Mouse (Mus musculus) left cerebral cortex, postnatal 4 days (tissue): ENCODE data around the gene Adarb2. TPM values are rescaled to one million over a fixed set of nuclear protein-coding genes. Genes with fewer than 3 reads are reported as not detected.
A peak's percentile ranks its signal among the peaks of the same experiment; 100 is the strongest.

Source experiments
- DNase-seq: peaks from one replicate; pipeline ENCODE4 v3.0.0-alpha.2; 2022
- intact Hi-C: fragments of 180-260 bp; cut with DNase I; formaldehyde crosslinking; loops from one replicate; pipeline ENCODE4 v1.15.1; 2025
- total RNA-seq, 2 experiments: library from RNA; stranded (reverse); gene quantifications; 2 replicates each; pipeline ENCODE4 v1.2.3; 2021

The Adarb2 gene
- total RNA-seq, 2 experiments from 2014 or later, result 38.7 to 40.0 TPM

DNA sequence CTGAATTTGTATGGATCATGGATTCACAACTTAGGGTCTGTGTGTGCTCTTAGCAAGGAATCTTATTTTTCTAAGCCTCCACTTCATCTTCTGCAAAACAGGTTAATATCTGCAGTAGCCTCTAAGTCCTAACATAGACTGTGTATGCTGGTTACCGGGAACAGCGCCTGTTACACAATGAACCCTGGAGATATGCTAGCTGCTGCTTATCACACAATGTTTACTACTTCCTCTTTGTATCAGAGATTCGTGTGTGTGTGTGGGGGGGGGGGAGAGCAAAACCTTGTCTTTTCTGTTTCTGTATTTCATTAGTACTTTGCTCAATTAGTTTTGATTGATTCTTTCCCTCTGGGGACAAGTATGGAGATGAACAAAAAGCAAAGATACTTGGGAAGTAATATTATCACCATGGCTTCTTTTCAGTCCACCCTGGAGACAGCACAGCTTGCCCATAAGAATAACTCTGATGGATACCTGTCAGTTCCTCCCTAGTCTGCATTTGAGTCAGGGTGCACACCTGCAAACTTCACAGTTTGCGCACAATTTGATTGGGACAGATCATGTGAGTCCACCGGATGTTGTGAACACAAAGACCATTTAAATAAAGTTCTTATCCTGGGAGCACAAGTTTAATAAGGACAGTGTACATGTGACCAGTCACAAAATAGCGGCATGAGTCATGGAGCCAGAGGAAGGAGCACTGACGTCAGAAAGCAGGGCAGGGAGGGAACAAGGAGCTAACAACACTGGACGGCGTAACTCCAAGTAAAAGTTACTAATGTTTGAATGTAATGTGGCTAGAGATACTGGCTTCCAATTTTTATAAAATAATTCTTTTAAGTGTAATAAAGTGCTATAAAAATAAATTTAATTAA is 442.4 kb downstream of the Adarb2 start:
- DNase-seq, result no peak
- intact Hi-C loops, result no loop called here

DNA sequence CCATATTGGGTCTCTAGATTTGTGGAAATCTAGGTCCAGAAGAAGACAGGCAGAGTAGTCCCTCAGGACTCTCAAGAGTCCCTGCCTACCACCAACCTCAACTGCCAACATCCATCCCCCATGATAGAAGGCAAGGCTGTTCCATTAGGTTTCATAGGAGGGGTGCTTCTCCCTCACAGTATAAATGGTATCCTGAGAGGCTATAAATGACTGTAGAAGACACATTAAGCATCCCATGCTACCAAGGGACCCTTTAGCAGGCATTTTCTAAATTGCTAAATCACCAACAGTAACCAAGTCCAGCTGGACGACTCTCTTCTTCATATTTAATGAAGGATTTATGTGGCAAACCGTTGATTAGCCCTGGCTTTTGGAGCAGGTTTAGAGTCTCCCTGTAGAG is 446.6 kb downstream of the Adarb2 start:
- intact Hi-C loops, result no loop called here
- no peak for DNase-seq

DNA sequence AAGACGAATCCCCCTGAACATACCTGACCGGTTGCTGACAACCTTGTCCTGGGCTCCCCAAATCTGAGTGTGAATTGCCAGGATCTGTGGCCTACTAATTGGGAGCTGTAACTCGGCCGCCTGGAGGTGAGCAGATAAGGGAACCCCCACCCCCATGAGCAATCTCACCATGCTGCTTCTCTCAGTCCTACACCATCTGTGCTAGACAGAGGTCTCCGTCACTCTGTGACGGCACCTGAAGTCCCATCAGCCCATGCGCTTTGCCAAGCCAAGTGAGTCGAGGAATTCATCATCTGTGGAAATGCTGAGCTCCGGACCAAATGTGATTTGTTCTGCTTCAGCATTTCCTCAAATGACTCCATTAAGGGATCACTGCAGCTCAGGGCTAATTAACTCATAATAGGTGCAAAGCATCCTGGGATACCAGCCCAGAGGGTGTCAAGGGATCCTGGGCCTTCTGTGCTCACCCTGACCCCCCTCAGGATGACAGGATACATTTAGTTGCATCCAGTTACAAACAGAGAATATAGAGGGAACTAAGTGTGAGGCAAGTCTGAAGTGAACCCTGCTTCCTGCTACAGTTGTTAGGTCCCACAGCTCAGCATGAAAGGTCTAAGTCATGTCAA is 462.1 kb downstream of the Adarb2 start:
- no peak for DNase-seq
- intact Hi-C loops, result no loop called here

DNA sequence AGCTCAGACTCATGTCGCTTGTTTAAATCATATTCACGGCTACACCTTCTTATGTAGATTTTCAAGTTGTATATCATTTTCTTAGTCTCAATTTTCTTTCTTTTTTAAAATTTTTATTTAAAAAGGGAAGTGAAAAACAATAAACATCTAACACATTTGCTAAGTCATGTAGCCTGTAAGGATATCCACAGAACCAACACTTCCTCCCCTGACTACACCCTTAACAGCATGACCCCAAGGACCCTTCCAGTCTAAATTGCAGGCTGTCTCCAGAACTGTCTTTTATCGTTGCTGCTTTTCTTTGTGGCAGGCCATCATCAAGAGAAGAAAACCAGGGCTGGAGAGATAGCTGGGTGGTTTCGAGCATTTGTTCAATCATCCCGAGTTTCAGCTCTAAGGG is 474.5 kb downstream of the Adarb2 start:
- DNase-seq, result no peak
- intact Hi-C loops, result no loop called here

DNA sequence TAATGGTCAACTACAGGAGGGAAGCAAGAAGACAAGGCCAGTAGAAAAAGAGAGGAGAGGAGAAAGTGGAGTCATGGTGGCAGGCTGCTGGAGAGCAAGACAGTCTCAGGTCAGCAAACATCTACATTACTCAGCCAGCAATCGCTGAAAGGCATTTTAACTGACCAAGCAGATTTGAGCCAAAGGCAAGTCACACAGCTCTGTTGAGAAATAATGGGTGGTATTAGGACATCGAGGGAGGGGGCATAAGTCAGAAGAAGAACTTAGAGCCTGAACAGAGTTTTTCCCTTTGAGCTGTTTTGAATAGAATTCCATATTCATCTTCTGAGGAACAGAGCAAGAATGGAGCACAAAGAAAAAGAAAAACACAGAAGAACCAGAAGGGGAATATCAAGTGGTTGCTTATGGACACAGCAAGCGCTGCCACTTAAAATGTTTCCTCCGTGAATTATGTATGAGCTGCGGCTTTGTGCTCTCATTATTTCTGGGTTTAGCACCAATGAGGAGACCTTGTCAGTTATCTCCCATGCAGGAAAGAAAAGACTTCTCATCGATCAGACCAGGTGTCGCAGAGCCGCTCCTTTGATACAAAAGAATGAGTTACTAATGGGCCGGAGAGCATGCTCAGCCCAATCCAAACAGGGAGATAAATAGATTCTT is 477.9 kb downstream of the Adarb2 start:
- DNase-seq, result no peak
- intact Hi-C loops, result no loop called here

DNA sequence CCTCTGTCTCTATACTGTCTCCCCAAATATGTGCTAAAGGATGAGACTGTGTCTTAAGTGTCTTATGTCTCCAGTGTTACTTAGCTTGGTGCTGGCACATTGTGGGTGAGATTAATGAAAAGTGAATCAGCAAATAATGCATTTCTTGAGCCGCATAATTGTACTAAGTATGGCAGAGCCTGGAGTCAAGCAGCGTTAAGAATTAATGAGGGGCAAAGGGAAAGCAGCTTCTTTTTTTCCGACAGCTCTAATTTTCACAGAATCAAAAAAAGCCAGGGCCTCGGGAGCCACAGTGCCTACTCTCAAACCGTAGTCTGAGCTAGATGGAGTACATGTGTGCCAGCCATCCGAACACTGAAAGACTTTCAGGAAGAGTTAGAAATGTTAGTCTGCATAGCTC is 488.8 kb downstream of the Adarb2 start:
- no peak for DNase-seq
- intact Hi-C loops, result no loop called here

DNA sequence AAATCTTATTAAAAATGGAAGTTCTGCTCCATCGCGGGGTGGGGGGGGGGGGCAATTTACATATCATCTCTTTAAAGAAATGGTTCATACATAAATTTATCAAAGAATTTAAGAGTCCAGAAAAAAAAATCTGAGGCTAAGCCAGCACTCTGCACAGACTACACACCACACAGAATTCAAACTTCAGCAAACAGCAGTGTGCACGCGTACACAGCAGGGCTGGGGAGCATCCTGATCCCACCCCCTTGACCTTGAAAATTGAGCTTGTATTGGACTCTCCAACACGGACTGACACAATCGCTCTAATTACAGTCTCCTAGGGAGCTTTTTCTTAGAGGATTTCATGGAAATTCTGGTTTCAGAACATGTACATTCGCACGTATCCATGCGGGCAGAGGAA is 490.1 kb downstream of the Adarb2 start:
- intact Hi-C loops, result no loop called here

DNA sequence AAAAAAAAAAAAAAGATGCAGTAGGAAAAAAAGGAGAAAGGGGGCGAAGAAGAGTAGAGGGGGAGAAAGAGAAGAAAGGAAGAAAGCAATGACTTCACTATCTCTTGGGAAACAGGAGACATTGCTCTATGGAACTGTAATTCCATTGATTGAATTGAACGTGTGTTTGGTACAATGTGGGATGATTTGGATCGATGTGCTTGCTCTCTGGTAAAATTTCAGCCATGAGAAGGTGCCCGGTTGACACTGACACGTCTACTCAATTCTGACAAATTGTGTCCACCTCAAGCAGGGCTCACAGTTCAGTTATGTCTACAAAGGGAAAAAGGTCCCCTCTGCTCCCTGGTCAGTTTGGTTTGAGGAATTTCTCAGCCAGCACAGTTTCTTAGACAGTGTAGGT is 495.8 kb downstream of the Adarb2 start:
- DNase-seq, result no peak
- intact Hi-C loops, result no loop called here

More for the DNA sequence above, 490.1 kb downstream of the Adarb2 start:
- no peak for DNase-seq

DNA sequence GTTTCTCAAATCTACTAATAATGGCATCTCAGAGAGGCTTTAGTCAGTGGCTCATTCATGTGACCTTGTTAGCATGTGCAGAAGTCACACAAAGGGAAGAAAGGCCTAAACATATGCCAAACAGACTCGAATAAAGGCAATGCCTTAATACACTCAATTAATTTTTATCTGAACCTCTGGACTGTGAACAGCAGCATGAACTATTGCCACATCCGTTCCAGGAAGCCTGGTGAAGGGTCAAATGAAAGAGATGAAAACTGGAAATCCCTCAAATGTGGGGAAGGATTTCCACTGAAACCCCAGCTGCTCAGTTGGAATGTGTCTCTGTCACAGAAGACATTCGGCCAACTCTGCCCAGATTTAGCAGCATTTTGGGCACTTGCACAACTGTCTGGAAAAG is 497.2 kb downstream of the Adarb2 start:
- intact Hi-C loops, result no loop called here
- DNase-seq, result no peak

DNA sequence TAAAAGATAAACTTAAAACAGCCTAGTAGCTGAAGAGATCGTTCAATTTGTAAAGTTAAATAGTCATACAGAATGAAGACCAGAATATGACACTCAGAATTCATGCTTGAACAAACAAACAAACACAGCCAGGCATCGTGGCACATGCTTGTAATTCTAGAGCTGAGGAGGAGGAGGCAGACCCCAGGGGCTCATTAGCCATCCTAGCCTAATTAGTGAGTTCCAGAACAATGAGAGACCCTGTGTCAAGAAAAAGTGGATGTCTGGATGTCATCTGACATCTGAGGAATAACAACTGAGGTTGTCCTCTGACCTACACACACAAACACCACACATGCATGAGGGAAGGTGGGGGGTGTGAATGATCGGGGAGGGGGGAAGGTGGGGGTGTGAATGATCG is 498.3 kb downstream of the Adarb2 start:
- intact Hi-C loops, result no loop called here

DNA sequence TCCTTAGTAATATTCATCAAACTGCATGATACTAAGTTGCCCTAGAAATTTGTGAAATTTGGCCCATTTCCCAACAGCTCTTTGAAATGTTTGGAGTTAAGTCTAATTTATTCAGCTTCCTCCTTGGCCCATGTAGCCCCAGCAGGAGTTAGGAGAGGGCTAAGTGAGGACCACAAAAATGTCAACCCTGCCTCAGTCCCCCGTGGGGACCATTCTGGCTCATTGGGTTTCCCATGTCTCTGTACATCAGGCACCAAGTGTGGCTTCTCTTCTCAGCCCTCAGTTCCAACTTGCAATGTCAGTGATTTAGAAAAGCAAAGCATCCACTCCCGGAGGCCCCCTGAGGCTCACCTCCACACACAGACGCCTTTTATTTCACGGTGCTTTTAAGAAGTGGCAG is 502.6 kb downstream of the Adarb2 start:
- intact Hi-C loops, result no loop called here
- peak; percentile 19 for DNase-seq

More for the DNA sequence above, 498.3 kb downstream of the Adarb2 start:
- no peak for DNase-seq

DNA sequence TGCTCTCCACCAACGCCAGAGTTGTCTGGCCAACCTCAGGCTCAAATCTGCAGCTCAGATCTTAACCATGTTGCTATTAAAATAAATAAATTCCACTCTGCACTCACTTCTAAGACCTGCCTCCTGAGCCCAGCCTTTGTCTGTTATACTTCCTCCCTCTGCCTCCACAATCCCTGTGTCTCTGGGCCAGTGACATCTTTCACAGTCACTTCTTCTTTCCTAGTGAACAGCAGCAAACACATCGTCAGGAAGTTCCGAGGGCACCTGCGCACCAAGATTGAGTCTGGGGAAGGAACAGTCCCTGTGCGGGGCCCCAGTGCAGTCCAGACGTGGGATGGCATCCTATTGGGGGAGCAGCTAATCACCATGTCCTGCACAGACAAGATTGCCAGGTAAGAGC is 510.7 kb downstream of the Adarb2 start:
- intact Hi-C loops, result no loop called here
- DNase-seq, result no peak

DNA sequence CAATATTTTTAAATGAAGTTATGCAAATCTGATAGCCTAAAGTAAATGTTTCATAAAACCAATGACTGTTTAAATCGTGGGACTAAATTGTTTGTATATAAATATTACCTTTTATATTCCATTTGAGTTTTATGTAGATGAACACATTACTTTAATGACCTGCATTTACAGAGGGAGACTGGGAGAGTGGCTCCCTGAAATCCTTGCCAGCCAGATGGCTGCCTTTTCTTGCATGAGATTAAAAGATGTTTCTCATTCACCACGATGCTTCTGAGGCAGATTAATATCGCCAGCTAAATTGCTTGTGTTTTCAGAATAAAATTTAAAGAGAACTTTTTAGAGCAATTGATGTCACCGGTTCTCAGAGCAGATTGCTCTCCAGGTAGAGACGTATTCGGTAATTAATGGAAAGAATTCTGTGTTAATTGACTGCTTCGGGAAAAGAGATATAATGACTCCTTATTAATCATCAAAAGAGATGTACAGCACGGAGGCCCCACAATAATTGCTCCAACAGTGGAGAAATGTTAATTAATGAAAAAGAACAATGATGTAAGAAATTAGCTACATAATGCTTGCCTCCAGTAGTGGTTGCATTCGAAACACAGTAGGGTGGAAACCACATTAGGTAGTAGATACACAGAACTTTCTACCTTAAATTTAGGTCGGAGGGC is 527.4 kb downstream of the Adarb2 start:
- intact Hi-C loops, result no loop called here
- DNase-seq, result no peak

DNA sequence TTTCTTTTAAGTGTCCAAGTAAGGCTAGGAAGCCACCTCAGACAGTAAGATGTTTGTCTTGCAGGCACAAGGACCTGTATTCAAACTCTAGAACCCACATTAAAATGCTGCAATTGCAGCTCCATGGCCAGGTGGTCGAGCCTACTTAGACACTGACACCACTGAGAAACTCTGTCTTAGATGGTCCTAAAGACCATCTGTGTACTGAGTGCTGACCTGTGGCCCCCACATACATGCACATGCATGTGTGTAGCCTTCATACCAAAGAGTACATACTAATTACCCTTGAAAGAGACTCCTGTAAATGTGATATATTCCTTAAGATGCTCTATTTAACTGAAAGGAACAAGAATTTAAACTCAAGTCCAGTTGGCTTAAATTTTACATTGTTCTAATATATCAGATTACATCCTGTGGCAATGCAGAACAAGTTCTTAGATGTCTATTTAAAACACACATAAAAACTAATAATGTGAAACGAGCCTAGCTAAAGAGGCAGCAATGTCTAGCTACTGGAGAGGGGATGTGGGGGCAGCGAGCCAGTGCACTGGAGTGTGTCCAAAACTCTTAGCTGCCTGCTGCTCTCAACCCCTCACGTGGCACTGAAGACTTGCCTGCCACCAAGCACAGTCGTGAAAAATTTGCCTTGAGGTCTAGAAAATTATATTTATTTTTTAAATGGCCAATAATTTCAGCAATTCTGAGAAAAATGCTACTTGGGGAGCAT is 534.6 kb downstream of the Adarb2 start:
- intact Hi-C loops, result no loop called here
- DNase-seq, result peak; percentile 86

DNA sequence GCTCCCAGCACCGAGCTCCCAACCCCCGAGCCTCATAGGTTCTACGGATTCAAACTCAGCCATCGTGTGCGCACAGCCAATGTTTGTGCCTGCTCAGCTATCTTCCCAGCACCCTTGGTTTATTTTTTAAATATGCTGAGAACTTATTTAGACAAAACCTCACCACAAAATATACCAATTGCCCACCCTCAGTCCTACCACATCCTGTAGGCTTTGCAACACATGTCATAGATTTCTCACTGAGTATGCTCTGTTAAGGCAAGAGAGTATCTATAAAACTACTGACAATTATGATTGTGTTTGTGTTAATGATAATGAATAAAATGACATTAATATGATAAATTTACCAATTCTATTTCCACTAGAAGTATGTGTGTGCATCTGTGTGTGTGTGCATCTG is 540.1 kb downstream of the Adarb2 start:
- no peak for DNase-seq

DNA sequence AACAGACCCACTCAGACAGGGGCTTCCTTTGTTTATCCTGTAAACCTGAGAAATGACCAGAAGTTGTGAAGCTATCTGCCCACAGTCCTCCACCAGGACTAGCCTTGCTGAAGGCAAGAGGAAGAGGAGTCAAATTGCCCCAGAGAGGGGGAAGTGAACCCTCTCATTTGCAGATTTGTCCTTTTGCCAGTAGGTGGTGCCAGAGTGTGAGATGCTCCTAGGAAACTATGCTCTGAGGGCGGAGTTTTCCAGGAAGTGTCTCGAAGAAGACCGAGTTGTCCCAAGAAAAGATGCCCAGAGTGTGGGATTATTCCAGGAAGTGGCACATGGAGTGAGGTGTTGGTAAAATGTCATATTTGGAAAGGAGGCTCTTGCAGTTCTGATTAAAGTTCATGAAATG is 541.9 kb downstream of the Adarb2 start:
- no peak for DNase-seq
- intact Hi-C loops, result no loop called here

More for the DNA sequence above, 540.1 kb downstream of the Adarb2 start:
- intact Hi-C loops, result no loop called here

DNA sequence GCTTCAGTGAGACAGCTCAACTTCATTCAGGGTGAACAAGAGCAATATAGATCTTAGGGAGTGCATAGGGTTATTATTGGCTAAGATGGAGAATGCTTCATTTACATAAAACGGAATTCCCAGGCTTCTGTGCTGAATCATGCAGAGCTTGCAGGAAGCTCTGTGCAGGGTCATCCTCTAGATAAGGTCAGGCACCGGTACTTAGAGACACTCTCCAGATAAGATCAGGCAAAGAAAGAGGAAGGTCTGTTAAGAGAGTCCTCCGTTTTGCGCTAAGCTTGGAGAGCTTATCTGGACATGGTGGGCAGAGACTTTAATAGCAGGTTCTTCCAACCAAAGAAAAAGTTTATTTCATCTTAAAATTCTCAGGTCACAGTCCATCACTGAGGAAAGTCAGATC is 542.9 kb downstream of the Adarb2 start:
- DNase-seq, result no peak
- intact Hi-C loops, result no loop called here

DNA sequence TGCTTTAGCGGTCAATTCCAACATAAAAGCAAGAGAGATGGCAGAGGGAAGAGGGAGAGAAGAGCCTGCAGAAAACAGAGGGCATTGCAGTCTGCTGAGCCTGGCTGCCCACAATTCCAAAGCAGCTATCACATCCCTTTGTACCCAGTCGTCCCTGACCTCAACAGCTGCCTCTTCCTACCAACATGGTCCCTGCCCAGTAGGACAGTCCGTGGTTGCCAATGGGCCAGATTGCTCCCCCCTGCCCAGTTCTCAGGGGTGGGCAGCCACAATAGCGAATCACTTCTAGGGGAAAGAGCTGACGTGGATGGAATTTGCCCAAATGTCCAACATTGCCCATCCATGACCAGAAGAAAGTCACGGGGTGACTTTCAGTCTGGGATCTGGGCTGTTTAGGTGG is 546.8 kb downstream of the Adarb2 start:
- DNase-seq, result peak; percentile 74
- intact Hi-C loops, result no loop called here

DNA sequence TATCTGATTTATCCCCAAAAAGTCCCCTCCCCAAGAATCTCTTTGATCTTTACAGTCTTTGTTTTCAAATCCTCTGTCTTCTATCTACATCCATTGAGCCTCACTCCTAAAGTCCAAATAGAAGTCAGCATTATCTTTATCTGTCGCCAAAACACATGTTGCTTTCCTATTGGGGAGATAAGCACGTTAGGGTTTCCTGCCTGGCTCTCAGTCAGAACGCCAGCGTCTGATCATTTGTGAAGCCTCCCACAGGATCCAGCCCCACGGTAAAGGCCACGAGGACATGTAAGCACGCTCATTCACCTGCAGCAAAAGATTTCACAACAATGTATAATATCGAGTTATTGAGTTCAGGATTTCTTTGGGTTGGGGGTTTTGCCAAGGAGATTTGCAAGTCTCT is 558.3 kb downstream of the Adarb2 start:
- DNase-seq, result no peak
- intact Hi-C loops, result no loop called here

DNA sequence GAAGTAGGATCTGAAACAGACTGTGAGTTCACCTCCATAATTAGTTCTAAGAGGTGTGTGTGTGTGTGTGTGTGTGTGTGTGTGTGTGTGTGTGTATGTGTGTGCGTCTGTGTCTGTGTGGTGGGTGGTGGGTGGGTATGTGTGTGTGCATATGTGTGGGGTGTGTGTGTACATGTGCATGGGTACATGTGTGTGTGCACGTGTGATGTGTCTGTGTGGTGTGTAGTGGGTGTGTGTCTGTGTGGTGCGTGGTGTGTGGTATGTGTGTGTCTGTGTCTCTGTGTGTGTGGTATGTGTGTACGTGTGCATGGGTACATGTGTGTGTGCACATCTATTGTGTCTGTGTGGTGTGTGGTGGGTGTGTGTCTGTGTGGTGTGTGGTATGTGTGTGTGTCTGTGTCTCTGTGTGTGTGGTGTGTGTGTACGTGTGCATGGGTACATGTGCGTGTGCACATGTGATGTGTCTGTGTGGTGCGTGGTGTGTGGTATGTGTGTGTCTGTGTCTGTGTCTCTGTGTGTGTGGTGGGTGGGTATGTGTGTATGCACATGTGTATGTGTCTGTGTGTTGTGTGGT is 567.1 kb downstream of the Adarb2 start:
- intact Hi-C loops, result no loop called here
- no peak for DNase-seq
